Mouse (Mus musculus): ENCODE data around the gene Ccdc42.

DNA sequence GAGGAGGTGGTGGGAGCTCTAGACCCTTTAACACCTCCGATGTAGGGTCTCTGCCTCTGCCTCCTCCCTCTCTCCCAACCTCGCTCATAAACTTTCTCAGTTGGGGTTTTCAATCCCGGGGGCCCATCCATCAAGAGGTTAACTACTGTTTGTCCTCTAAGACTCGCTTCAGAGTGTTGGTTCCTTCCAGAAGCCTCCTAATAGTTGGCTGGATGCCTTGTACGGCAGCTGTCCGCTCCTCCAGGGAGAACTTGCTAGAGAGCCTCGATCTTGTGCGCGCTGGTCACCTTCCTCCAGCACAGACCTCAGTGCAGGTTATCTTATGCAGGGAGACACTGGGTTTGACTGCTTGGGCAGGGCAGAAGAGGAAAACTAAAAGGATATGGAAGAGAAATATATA is 35.9 kb downstream of the Ccdc42 start:
- TF ChIP-seq FLI1 (IDR thresholded peaks at IDR 0.05; ENCODE audit: low read length) (no peak), GATA1 (IDR thresholded peaks at IDR 0.05; ENCODE audit: borderline replicate concordance, low read length) (no peak)

All from megakaryocyte, embryonic 14.5 days (primary cell).